Mouse (Mus musculus): ENCODE data around the gene Capn13. TPM values are rescaled to one million over a fixed set of nuclear protein-coding genes. Genes with fewer than 3 reads are reported as not detected.

Capn13 gene
- total and polyA plus RNA-seq, 3 experiments, result not detected

- Histone ChIP-seq H3K4me3 (ENCODE audit: control insufficient read depth in 1 of 2, insufficient read depth in 1 of 2, low read depth in 2 of 2, low read length in 2 of 2) (no peak overlapping the region), H3K9ac (ENCODE audit: control insufficient read depth, low read depth, low read length, poor library complexity, severe bottlenecking) (no peak overlapping the region)
These were observed 10.2 kb downstream of the Capn13 start for GRCm38 (mm10) chr17:73390191-73391089.

GRCm38 (mm10) chr17:73389336-73389735 is 11.3 kb downstream of the Capn13 start:
- Histone ChIP-seq H3K27ac (ENCODE audit: control insufficient read depth, low read depth, low read length) (no peak overlapping the region), H3K79me2 (ENCODE audit: control insufficient read depth, insufficient read depth, low read length, poor library complexity) (no peaks in the 10 kb centered on the region), H3K4me1 (ENCODE audit: control insufficient read depth in 1 of 2, insufficient read depth in 2 of 2, low read length in 2 of 2) (no peaks in the 10 kb centered on the region), H3K27me3 (ENCODE audit: control insufficient read depth in 1 of 2, insufficient read depth in 2 of 2, low read length in 2 of 2) (no peaks in the 10 kb centered on the region; a peak in 1 of 4 replicates), H3K9me3 (replicated peaks; ENCODE audit: insufficient read depth, low read length) (no peaks in the 10 kb centered on the region), H3K9ac (ENCODE audit: control insufficient read depth, low read depth, low read length, poor library complexity, severe bottlenecking) (no peak overlapping the region), H3K4me3 (ENCODE audit: control insufficient read depth in 1 of 2, insufficient read depth in 1 of 2, low read depth in 2 of 2, low read length in 2 of 2) (no peak overlapping the region), H3K36me3 (ENCODE audit: control insufficient read depth in 1 of 2, insufficient read depth in 2 of 2, low read length in 2 of 2) (no peaks in the 10 kb centered on the region)
- no peak for DNase-seq (ENCODE audit: low read depth, low spot score)
- no peak for TF ChIP-seq RCOR1 (IDR thresholded peaks at IDR 0.05; ENCODE audit: low read depth, low read length)

More at GRCm38 (mm10) chr17:73390191-73391089, 10.2 kb downstream of the Capn13 start:
- no peaks in the 10 kb centered on the region; a peak in 1 of 4 replicates for H3K27me3 ChIP-seq (ENCODE audit: control insufficient read depth in 1 of 2, insufficient read depth in 2 of 2, low read length in 2 of 2)
- H3K27ac ChIP-seq (ENCODE audit: control insufficient read depth, low read depth, low read length), result no peak overlapping the region
- no peaks in the 10 kb centered on the region for H3K4me1 ChIP-seq (ENCODE audit: control insufficient read depth in 1 of 2, insufficient read depth in 2 of 2, low read length in 2 of 2)
- H3K36me3 ChIP-seq (ENCODE audit: control insufficient read depth in 1 of 2, insufficient read depth in 2 of 2, low read length in 2 of 2), result no peaks in the 10 kb centered on the region
- H3K79me2 ChIP-seq (ENCODE audit: control insufficient read depth, insufficient read depth, low read length, poor library complexity), result no peaks in the 10 kb centered on the region
- TF ChIP-seq ZKSCAN1 (IDR thresholded peaks at IDR 0.05; ENCODE audit: low read depth, low read length) (no peak), MAX (IDR thresholded peaks at IDR 0.05; ENCODE audit: low read length) (no peak), GABPA (IDR thresholded peaks at IDR 0.05; ENCODE audit: low read depth, low read length) (no peak), ZC3H11A (IDR thresholded peaks at IDR 0.05; ENCODE audit: low read depth, low read length) (no peak)
- no peak for DNase-seq (ENCODE audit: low read depth, low spot score)
- H3K9me3 ChIP-seq (replicated peaks; ENCODE audit: insufficient read depth, low read length), result no peaks in the 10 kb centered on the region

GRCm38 (mm10) chr17:73386581-73386980 is 14.1 kb downstream of the Capn13 start:
- H3K79me2 ChIP-seq (ENCODE audit: control insufficient read depth, insufficient read depth, low read length, poor library complexity), result no peaks in the 10 kb centered on the region
- no peak for DNase-seq (ENCODE audit: low read depth, low spot score)
- no peaks in the 10 kb centered on the region for H3K9me3 ChIP-seq (replicated peaks; ENCODE audit: insufficient read depth, low read length)
- H3K4me3 ChIP-seq (ENCODE audit: control insufficient read depth in 1 of 2, insufficient read depth in 1 of 2, low read depth in 2 of 2, low read length in 2 of 2), result no peak overlapping the region
- no peaks in the 10 kb centered on the region for H3K27me3 ChIP-seq (ENCODE audit: control insufficient read depth in 1 of 2, insufficient read depth in 2 of 2, low read length in 2 of 2)
- TF ChIP-seq JUND (IDR thresholded peaks at IDR 0.05; ENCODE audit: low read depth, low read length), result no peak
- TF ChIP-seq ZNF384 (IDR thresholded peaks at IDR 0.05; ENCODE audit: low read depth, low read length), result no peak
- no peak for TF ChIP-seq ZKSCAN1 (IDR thresholded peaks at IDR 0.05; ENCODE audit: low read depth, low read length)
- TF ChIP-seq E2F4 (IDR thresholded peaks at IDR 0.05; ENCODE audit: borderline replicate concordance, low read depth, low read length), result no peak
- TF ChIP-seq ZC3H11A (IDR thresholded peaks at IDR 0.05; ENCODE audit: low read depth, low read length), result no peak
- TF ChIP-seq BHLHE40 (IDR thresholded peaks at IDR 0.05; ENCODE audit: borderline replicate concordance, low read depth, low read length), result no peak
- no peak for TF ChIP-seq ELF1 (IDR thresholded peaks at IDR 0.05; ENCODE audit: low read depth, low read length)
- no peak for TF ChIP-seq CTCF (IDR thresholded peaks at IDR 0.05 in 2 of 3, conservative IDR thresholded peaks at IDR 0.05 in 1 of 3; ENCODE audit: control insufficient read depth in 1 of 3, insufficient read depth in 1 of 3, low read depth in 2 of 3, low read length in 3 of 3, poor library complexity in 1 of 3, severe bottlenecking in 1 of 3)
- no peak for TF ChIP-seq MYC (IDR thresholded peaks at IDR 0.05; ENCODE audit: low read depth, low read length)
- TF ChIP-seq CHD1 (IDR thresholded peaks at IDR 0.05; ENCODE audit: low read depth, low read length), result no peak
- no peak for TF ChIP-seq RAD21 (IDR thresholded peaks at IDR 0.05; ENCODE audit: low read depth, low read length)
- TF ChIP-seq GATA1 (IDR thresholded peaks at IDR 0.05; ENCODE audit: low read depth, low read length), result no peak
- no peak for TF ChIP-seq SIN3A (IDR thresholded peaks at IDR 0.05; ENCODE audit: low read length)
- no peak for TF ChIP-seq TAL1 (IDR thresholded peaks at IDR 0.05; ENCODE audit: low read length)
- no peak for TF ChIP-seq USF1 (IDR thresholded peaks at IDR 0.05; ENCODE audit: low read depth, low read length)
- TF ChIP-seq MAZ (IDR thresholded peaks at IDR 0.05; ENCODE audit: low read depth, low read length), result no peak
- H3K27ac ChIP-seq (ENCODE audit: control insufficient read depth, low read depth, low read length), result no peak overlapping the region
- no peaks in the 10 kb centered on the region for H3K36me3 ChIP-seq (ENCODE audit: control insufficient read depth in 1 of 2, insufficient read depth in 2 of 2, low read length in 2 of 2)
- no peak overlapping the region for H3K9ac ChIP-seq (ENCODE audit: control insufficient read depth, low read depth, low read length, poor library complexity, severe bottlenecking)
- no peaks in the 10 kb centered on the region for H3K4me1 ChIP-seq (ENCODE audit: control insufficient read depth in 1 of 2, insufficient read depth in 2 of 2, low read length in 2 of 2)

Measured in MEL (cell line).